Mouse (Mus musculus) left cerebral cortex, adult 18-20 months (tissue): ENCODE results near the gene Sycp1. TPM values are rescaled to one million over a fixed set of nuclear protein-coding genes. Genes with fewer than 3 reads are reported as not detected.

Experiments
- total RNA-seq, 2 experiments: library from RNA; stranded (reverse); gene quantifications; 2 replicates each; pipeline ENCODE4 v1.2.3; 2021

Sycp1 gene
- total RNA-seq, 2 experiments from 2014 or later, result not detected

Other genes starting within 250 kb of the Sycp1 start
- gene Tspan2, start 201.6 kb downstream of the Sycp1 start, total RNA-seq, result 10 to 100 TPM; 34.6 to 39.4 TPM
- gene Tshb, start 153.4 kb downstream of the Sycp1 start, total RNA-seq, result not detected
- not detected for gene Nr1h5, start 28.0 kb upstream of the Sycp1 start, total RNA-seq
- gene Sike1, start 59.6 kb upstream of the Sycp1 start, total RNA-seq, result 10 to 100 TPM; 62.1 to 66.3 TPM
- gene Csde1, start 84.3 kb upstream of the Sycp1 start, total RNA-seq, result 100 to 1,000 TPM; 234 to 238 TPM
- gene Nras, start 122.2 kb upstream of the Sycp1 start, total RNA-seq, result 10 to 100 TPM; 59.2 to 66.1 TPM
- gene Ampd1, start 137.9 kb upstream of the Sycp1 start, total RNA-seq, result not detected
- gene Dennd2c, start 166.5 kb upstream of the Sycp1 start, total RNA-seq, result under 1 TPM; 0.21 to 0.30 TPM
- gene Bcas2, start 235.6 kb upstream of the Sycp1 start, total RNA-seq, result 10 to 100 TPM; 64.8 to 68.3 TPM